Mouse (Mus musculus): ENCODE measurements around the gene Erc2. TPM values are rescaled to one million over a fixed set of nuclear protein-coding genes. Genes with fewer than 3 reads are reported as not detected.

Gene Erc2
- polyA plus RNA-seq, 1 experiment from 2014 or later = 1.3 TPM

DNA sequence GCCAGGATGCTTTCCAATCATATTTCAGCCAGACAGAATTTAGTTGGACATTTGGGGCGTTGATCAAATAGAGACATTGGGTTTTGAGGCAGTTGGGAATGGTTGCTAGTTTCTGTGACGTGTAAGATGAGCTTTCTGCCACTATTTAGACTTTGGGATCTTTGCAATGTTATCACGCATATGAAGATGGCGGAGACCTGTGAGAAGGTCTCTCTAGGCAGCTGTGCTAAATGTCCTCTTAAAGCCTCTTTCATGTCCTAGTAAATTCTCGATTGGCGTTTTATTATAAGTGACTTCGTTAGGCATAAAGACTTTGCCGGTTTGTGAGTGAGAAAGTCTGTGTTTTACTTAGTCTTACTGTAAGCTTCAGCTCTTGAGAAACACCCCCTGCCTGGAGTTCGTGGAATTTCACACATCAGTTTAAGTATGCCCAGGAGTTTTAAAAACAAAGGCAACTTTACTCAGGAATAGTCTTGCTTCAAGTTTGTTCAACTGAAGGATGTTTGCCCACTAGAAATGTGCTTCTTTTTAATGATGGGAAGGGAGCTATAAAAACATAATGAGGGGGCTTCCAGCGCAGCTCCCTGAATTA lies 186.4 kb downstream of the Erc2 start:
- H3K9ac ChIP-seq = no peak overlapping the region
- ATAC-seq (ENCODE audit: insufficient read depth) = no peak

DNA sequence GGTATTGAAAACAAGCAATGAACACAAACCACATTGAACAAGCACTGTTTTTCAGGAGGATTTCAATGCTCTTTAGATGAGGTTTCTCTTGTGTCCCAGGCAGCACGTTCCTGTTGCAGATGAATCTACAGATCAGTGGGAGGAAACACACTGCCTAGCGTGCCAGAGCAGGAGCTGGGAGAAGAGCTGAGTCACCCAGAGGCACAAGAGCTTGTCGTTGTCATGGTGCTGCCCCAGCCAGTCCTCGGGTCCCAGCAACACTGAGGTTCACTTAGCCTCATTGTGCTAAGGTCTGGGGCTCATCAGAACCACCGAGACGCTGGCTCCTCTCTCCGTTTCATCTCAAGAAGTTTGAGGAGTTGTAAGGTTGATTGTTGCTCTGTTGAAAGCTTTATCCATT lies 188.6 kb downstream of the Erc2 start:
- 27% methylated on average over 7 of the region's 7 CpGs for WGBS (ENCODE audit: insufficient replicate concordance)

More for the DNA sequence above, 186.4 kb downstream of the Erc2 start:
- H3K4me2 ChIP-seq = no peak overlapping the region
- WGBS (ENCODE audit: insufficient replicate concordance) = 47% methylated on average over 10 of the region's 10 CpGs
- no peak overlapping the region for H3K27ac ChIP-seq (replicated peaks)
- no peaks in the 10 kb centered on the region for H3K27me3 ChIP-seq
- no peak overlapping the region for H3K4me3 ChIP-seq (replicated peaks)
- H3K4me1 ChIP-seq (replicated peaks) = no peaks in the 10 kb centered on the region
- no peaks in the 10 kb centered on the region for H3K36me3 ChIP-seq (replicated peaks)
- H3K9me3 ChIP-seq (replicated peaks) = no peaks in the 10 kb centered on the region

GRCm38 (mm10) chr14:27811649-27812048 lies 189.4 kb downstream of the Erc2 start:
- Histone ChIP-seq H3K9me3 (replicated peaks) (no peaks in the 10 kb centered on the region), H3K36me3 (replicated peaks) (no peaks in the 10 kb centered on the region), H3K4me2 (no peak overlapping the region), H3K27me3 (no peaks in the 10 kb centered on the region), H3K9ac (no peak overlapping the region), H3K27ac (replicated peaks) (no peak overlapping the region), H3K4me3 (replicated peaks) (no peak overlapping the region), H3K4me1 (replicated peaks) (no peaks in the 10 kb centered on the region)
- ATAC-seq (ENCODE audit: insufficient read depth) = no peak
- 75% methylated on average over 3 of the region's 3 CpGs for WGBS (ENCODE audit: insufficient replicate concordance)

More for the DNA sequence above, 188.6 kb downstream of the Erc2 start:
- Histone ChIP-seq H3K4me3 (replicated peaks) (no peak overlapping the region), H3K27ac (replicated peaks) (no peak overlapping the region), H3K27me3 (no peaks in the 10 kb centered on the region), H3K9me3 (replicated peaks) (no peaks in the 10 kb centered on the region), H3K4me1 (replicated peaks) (no peaks in the 10 kb centered on the region), H3K4me2 (no peak overlapping the region), H3K36me3 (replicated peaks) (no peaks in the 10 kb centered on the region), H3K9ac (no peak overlapping the region)
- ATAC-seq (ENCODE audit: insufficient read depth) = no peak

- Histone ChIP-seq H3K4me2 (no peak overlapping the region), H3K4me1 (replicated peaks) (no peaks in the 10 kb centered on the region), H3K4me3 (replicated peaks) (no peak overlapping the region), H3K9me3 (replicated peaks) (no peaks in the 10 kb centered on the region), H3K27ac (replicated peaks) (no peak overlapping the region), H3K9ac (no peak overlapping the region), H3K36me3 (replicated peaks) (no peaks in the 10 kb centered on the region), H3K27me3 (no peaks in the 10 kb centered on the region)
- WGBS (ENCODE audit: insufficient replicate concordance) = 65% methylated on average over 6 of the region's 6 CpGs
- ATAC-seq (ENCODE audit: insufficient read depth) = no peak
Measured at GRCm38 (mm10) chr14:27815739-27816138, 193.5 kb downstream of the Erc2 start.

DNA sequence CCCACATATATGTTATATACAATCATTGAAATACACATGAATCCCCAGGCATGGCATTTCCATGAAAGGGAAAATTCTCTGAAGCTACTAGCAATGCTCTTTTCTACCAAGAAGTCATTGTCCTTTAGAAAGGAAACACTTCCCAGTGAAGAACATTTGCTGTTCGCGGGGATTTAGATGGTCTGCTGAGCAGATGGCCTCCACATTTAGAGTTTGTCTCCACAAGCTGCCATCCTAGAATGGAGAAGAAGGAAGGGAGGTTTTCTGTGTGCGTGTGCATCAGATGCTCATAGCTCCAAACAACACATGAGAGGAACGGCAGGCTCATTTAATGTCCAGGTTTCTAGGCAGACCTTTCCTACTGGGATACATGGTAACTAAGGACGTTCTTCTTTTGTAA lies 196.8 kb downstream of the Erc2 start:
- no peaks in the 10 kb centered on the region for H3K4me1 ChIP-seq (replicated peaks)
- no peak overlapping the region for H3K4me2 ChIP-seq
- WGBS (ENCODE audit: insufficient replicate concordance) = 65% methylated on average over 5 of the region's 5 CpGs
- H3K27ac ChIP-seq (replicated peaks) = no peak overlapping the region
- no peak overlapping the region for H3K9ac ChIP-seq
- H3K4me3 ChIP-seq (replicated peaks) = no peak overlapping the region
- no peaks in the 10 kb centered on the region for H3K9me3 ChIP-seq (replicated peaks)
- H3K36me3 ChIP-seq (replicated peaks) = no peaks in the 10 kb centered on the region
- no peaks in the 10 kb centered on the region for H3K27me3 ChIP-seq
- ATAC-seq (ENCODE audit: insufficient read depth) = no peak

DNA sequence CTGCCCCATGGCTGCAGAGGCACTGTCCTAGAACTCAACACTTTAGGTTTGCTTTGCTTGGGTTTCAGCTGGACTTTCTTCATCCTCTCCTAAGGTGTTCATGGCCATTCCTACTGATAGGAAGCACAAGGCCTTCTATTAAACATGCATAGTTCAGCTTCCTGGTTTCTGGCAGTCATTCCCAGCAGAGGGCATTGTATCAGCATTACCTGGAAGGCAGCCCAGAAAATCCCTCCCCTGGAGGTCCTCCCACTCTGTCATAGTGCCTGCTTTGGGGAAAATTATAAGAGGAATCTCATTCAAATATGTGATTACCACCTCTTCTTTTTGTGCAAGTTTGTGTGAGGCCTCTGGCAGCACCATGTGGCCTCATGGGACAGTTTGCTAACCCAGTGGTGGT lies 199.6 kb downstream of the Erc2 start:
- no peak overlapping the region for H3K27ac ChIP-seq (replicated peaks)
- no peaks in the 10 kb centered on the region for H3K9me3 ChIP-seq (replicated peaks)
- H3K4me2 ChIP-seq = no peak overlapping the region
- H3K27me3 ChIP-seq = no peaks in the 10 kb centered on the region
- no peak for ATAC-seq (ENCODE audit: insufficient read depth)
- no peak overlapping the region for H3K9ac ChIP-seq
- no peaks in the 10 kb centered on the region for H3K36me3 ChIP-seq (replicated peaks)
- no peak overlapping the region for H3K4me3 ChIP-seq (replicated peaks)
- no peaks in the 10 kb centered on the region for H3K4me1 ChIP-seq (replicated peaks)

GRCm38 (mm10) chr14:27822566-27822965 lies 200.3 kb downstream of the Erc2 start:
- Histone ChIP-seq H3K36me3 (replicated peaks) (no peaks in the 10 kb centered on the region), H3K9me3 (replicated peaks) (no peaks in the 10 kb centered on the region), H3K27me3 (no peaks in the 10 kb centered on the region), H3K4me1 (replicated peaks) (no peaks in the 10 kb centered on the region), H3K9ac (no peak overlapping the region), H3K27ac (replicated peaks) (no peak overlapping the region), H3K4me2 (no peak overlapping the region), H3K4me3 (replicated peaks) (no peak overlapping the region)
- no peak for ATAC-seq (ENCODE audit: insufficient read depth)
- WGBS (ENCODE audit: insufficient replicate concordance) = 63% methylated on average over 6 of the region's 6 CpGs

DNA sequence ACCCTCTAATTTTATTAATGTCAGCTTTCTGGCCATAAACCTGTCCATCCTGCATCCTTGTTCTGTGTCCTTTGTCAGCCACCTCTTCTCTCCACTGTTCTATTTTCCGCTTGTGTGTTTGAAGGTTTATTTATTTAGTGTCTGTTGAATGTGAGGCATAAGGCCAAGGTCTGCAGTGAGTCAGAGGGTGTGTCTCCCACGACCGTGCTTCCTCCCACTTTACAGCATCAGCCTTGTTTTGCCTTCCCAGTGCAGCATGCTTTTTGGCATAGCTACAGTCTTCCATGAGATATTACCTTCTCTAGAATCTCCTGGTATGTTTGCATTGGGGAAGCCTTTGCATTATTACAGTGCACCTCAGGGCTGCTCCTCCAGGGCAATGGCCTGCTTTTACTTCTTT lies 200.8 kb downstream of the Erc2 start:
- H3K4me2 ChIP-seq = no peak overlapping the region
- no peaks in the 10 kb centered on the region for H3K36me3 ChIP-seq (replicated peaks)
- no peaks in the 10 kb centered on the region for H3K9me3 ChIP-seq (replicated peaks)
- H3K27ac ChIP-seq (replicated peaks) = no peak overlapping the region
- H3K4me3 ChIP-seq (replicated peaks) = no peak overlapping the region
- no peak for ATAC-seq (ENCODE audit: insufficient read depth)
- no peak overlapping the region for H3K9ac ChIP-seq
- 40% methylated on average over 3 of the region's 3 CpGs for WGBS (ENCODE audit: insufficient replicate concordance)
- H3K27me3 ChIP-seq = no peaks in the 10 kb centered on the region
- no peaks in the 10 kb centered on the region for H3K4me1 ChIP-seq (replicated peaks)

DNA sequence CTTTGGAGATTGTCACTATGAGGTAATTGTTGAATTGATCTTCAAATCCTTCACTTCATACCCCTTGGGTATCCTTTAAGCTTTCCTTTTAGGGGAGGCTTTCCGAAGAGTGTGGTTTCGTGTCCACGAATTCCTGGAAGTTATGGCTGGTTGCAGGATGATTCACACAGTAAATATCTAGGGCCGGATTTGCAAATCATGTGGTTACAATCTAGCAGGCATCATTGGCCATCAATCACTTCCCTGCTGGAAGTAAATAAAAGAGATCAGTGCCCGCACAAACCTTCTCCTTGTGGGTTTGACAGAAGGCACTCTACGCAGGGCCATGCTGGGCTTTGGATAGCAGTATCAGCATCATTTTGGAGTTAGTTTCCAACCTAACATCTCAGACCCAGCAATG lies 201.7 kb downstream of the Erc2 start:
- no peak for ATAC-seq (ENCODE audit: insufficient read depth)
- no peak overlapping the region for H3K4me2 ChIP-seq

GRCm38 (mm10) chr14:27826829-27827228 lies 204.6 kb downstream of the Erc2 start:
- Histone ChIP-seq H3K36me3 (replicated peaks) (no peaks in the 10 kb centered on the region), H3K4me3 (replicated peaks) (no peak overlapping the region), H3K4me1 (replicated peaks) (no peaks in the 10 kb centered on the region), H3K9ac (no peak overlapping the region), H3K27me3 (no peaks in the 10 kb centered on the region), H3K27ac (replicated peaks) (no peak overlapping the region), H3K9me3 (replicated peaks) (no peaks in the 10 kb centered on the region), H3K4me2 (no peak overlapping the region)
- WGBS (ENCODE audit: insufficient replicate concordance) = 45% methylated on average over 1 of the region's 1 CpGs
- no peak for ATAC-seq (ENCODE audit: insufficient read depth)

More for the DNA sequence above, 201.7 kb downstream of the Erc2 start:
- H3K9me3 ChIP-seq (replicated peaks) = no peaks in the 10 kb centered on the region
- H3K27ac ChIP-seq (replicated peaks) = no peak overlapping the region
- no peaks in the 10 kb centered on the region for H3K27me3 ChIP-seq
- WGBS (ENCODE audit: insufficient replicate concordance) = 60% methylated on average over 6 of the region's 6 CpGs
- H3K4me3 ChIP-seq (replicated peaks) = no peak overlapping the region
- H3K36me3 ChIP-seq (replicated peaks) = no peaks in the 10 kb centered on the region
- no peaks in the 10 kb centered on the region for H3K4me1 ChIP-seq (replicated peaks)
- no peak overlapping the region for H3K9ac ChIP-seq

DNA sequence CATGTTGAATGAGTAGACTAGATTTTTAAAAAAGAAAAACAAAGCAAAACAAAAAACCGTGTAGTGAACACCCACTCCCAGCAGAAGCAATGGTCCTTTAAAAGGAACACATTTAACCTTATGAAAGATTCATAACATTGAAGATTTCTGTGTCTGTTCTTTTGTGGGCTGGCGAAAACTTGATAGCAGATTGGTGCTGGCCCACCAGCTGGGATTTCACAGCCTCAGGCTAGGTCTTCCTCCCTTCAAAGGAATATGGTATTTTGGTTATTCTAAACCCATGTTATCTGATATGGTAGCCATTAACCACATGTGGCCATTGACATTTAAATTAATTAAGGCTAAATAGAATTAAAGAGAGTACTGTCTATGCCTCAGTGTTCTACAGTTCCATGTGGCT lies 205.9 kb downstream of the Erc2 start:
- Histone ChIP-seq H3K27ac (replicated peaks) (no peak overlapping the region), H3K27me3 (no peaks in the 10 kb centered on the region), H3K9me3 (replicated peaks) (no peaks in the 10 kb centered on the region), H3K4me1 (replicated peaks) (no peaks in the 10 kb centered on the region), H3K36me3 (replicated peaks) (no peaks in the 10 kb centered on the region), H3K4me2 (no peak overlapping the region), H3K4me3 (replicated peaks) (no peak overlapping the region), H3K9ac (no peak overlapping the region)
- ATAC-seq (ENCODE audit: insufficient read depth) = no peak
- 46% methylated on average over 2 of the region's 2 CpGs for WGBS (ENCODE audit: insufficient replicate concordance)

- no peaks in the 10 kb centered on the region for H3K4me1 ChIP-seq (replicated peaks)
- no peak overlapping the region for H3K27ac ChIP-seq (replicated peaks)
- no peak for ATAC-seq (ENCODE audit: insufficient read depth)
- no peak overlapping the region for H3K4me3 ChIP-seq (replicated peaks)
- H3K9ac ChIP-seq = no peak overlapping the region
- WGBS (ENCODE audit: insufficient replicate concordance) = 59% methylated on average over 4 of the region's 4 CpGs
- no peak overlapping the region for H3K4me2 ChIP-seq
- H3K9me3 ChIP-seq (replicated peaks) = no peaks in the 10 kb centered on the region
- H3K27me3 ChIP-seq = no peaks in the 10 kb centered on the region
- no peaks in the 10 kb centered on the region for H3K36me3 ChIP-seq (replicated peaks)
Measured at GRCm38 (mm10) chr14:27832196-27832595, 210.0 kb downstream of the Erc2 start.

All from liver, embryonic 15.5 days (tissue).